Mouse (Mus musculus) retina, postnatal 7 days (tissue): ENCODE measurements around the gene Sun1.
A peak's percentile ranks its signal among the peaks of the same experiment; 100 is the strongest.

Experiments used
- DNase-seq: peaks from one replicate; pipeline ENCODE4 v3.0.0-alpha.2; 2012; ENCODE audit warnings: low read depth, low spot score

Sun1 gene

DNA sequence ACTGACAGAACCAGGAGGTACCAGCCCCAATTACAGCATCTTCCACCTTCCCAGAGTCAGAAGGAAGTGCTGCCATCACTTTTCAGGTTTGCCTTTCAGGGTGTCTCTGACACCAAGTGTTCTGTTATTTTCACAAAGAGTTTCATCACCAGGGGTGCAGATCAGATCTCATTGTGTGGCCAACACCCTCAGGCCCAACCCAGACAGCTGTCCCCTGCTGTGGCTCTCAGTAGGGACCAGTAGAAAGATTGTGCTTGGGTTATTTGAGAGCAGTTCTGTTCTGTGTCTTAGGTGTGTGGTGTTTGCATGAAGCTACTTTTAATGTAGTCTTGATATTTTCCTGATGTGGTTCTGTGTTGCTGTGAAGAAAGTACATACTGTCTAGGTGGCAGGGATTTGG is 7.7 kb downstream of the Sun1 start:
- DNase-seq, result no peak

- no peak for DNase-seq
Observed at GRCm38 (mm10) chr5:139208871-139209684, 8.6 kb downstream of the Sun1 start.

- no peak for DNase-seq
Observed at GRCm38 (mm10) chr5:139209685-139210026, 9.2 kb downstream of the Sun1 start.

DNA sequence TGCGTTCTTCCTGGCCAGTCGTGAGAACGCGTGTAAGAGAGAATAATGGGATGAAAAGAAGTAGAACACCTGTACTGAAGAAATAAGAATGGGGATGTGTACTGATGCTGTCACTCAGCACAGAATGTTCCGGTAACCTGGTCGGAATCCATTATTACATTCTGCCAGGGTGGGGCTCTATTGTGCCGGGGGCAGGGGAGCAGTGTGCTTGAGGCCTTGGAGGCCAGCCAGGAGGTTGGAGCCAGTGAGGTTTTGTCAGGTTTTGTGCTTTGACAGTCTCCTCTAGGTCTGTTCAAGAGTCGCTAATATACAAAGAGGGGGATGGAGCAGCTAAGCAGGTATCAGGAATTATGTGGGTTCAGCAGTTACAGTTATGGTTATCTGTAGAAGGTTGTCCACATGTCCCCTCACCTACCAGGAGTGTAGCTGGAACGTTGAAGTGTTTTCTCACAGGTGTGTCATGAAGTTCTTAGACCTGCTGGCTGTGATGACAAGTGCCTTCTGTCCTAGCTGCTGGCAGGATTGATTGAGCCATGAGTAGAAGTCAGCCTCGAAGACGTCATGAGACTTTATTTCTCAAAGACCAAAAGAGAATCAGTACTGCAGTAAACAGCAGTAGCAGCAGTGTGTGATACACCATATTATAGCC is 11.4 kb downstream of the Sun1 start:
- DNase-seq, result no peak

DNA sequence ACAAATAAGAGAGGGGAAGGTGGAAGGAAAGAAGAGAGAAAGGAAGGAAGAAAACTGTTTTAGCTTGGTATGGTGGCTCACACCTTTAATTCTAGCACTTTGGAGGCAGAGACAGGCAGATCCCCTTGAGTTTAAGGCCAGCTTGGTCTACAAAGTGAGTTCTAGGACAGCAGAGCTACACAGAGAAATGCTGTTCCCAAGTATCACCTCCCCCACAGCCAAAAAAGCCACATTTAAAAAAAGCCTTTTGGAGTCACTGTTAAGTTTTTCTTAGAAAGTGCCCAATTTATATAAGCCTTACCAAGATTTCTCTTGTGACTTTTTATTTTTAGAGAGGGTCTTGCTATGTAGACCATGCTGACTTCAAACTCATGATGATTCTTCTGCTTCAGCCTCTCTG is 13.9 kb downstream of the Sun1 start:
- DNase-seq, result no peak

- DNase-seq, result no peak
Observed at GRCm38 (mm10) chr5:139215184-139215583, 14.7 kb downstream of the Sun1 start.

DNA sequence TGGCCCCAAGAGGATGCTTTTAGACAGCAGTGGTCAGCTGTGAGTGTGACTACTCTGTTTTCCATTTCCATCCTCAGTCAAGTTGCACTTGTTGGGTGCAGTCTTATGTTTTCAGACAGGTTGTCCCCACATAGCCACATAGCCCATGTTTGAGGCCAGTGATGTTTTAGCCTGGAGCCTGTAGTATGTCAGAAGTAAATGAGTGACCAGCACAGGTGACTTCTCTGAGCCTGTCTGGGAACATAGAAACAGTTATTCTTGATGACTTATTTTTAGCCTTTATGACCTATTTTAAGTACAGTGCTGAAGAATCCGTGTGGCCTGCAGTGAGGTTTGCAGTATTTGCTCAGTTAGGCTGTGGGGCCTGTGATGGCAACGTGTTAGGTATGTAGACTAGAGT is 15.7 kb downstream of the Sun1 start:
- DNase-seq, result no peak

DNA sequence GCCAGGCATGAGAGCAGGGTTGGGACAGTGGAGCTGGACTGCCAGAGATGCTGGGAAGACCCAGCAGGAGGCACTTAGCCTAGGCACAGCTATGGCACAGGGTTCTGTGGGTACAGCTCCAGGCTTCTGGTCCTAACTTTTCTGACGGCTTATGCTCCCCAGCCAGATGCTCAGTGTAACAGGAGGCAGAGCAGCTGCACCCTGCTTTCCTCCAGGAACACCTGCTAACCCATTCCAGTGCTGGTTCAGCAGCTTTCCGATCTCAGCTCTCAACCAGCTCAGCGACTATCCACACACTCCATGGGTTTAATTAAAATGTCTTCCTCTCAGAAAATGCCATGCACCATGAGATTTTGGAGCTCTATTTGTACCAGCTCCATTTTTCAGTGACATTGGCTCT is 16.3 kb downstream of the Sun1 start:
- DNase-seq, result no peak

- DNase-seq, result no peak
Observed at GRCm38 (mm10) chr5:139220006-139220515, 19.6 kb downstream of the Sun1 start.

GRCm38 (mm10) chr5:139220610-139221009 is 20.2 kb downstream of the Sun1 start:
- DNase-seq, result no peak

DNA sequence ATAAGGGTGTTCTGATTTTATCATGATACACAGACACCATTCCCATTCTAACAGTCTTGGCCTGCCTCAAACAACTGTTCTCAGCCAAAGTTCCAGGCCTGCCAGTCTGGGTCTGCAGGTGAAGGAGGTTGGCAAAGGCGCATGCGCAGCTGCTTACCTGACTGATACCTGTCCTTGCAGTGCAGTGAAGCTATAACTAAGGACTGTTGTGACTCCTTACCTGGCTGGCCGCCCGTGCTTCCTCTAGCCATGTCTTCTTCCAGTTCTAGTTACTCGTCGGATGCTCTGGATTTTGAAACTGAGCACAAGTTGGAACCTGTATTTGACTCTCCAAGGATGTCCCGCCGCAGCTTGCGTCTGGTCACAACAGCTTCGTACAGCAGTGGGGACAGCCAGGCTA is 22.9 kb downstream of the Sun1 start:
- DNase-seq, result no peak

DNA sequence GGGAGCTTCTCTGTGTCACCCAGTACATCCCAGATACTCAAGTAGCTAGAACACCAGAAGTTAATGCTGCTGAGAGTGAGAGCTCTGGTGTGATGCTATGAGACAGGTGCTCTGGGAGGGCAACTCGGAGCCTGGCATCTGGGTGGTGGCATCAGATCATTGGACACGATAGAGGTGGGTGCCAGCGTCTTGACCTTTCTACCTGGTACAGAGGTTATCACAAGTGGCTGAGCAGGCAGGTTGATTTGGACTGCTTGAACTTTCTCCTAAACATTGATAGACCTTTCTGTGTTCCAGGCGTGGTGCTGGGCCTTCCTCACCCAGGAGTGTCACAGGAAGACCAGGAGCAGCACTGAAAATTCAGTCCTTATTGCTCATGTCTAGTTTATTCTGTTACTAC is 26.8 kb downstream of the Sun1 start:
- DNase-seq, result no peak

GRCm38 (mm10) chr5:139227645-139228044 is 27.2 kb downstream of the Sun1 start:
- DNase-seq, result no peak

- no peak for DNase-seq
Observed at GRCm38 (mm10) chr5:139228318-139228717, 27.9 kb downstream of the Sun1 start.

- DNase-seq, result no peak
Observed at GRCm38 (mm10) chr5:139229716-139230115, 29.3 kb downstream of the Sun1 start.

- DNase-seq, result no peak
Observed at GRCm38 (mm10) chr5:139232083-139232482, 31.6 kb downstream of the Sun1 start.

DNA sequence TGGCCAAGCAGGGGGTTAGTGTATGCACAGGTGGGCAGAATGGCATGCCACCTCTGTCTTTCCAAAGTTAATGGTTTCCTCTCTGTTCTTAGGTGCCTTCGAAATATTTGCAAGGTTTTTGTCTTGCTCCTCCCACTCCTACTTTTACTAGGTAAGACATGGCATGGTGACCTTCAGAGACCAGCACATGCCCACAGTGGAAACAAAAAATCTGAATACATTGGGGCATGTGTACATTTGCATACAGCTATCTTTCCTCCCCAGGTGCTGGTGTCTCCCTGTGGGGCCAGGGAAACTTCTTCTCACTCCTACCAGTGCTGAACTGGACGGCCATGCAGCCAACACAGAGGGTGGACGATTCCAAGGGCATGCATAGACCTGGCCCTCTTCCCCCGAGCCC is 34.0 kb downstream of the Sun1 start:
- DNase-seq, result no peak

DNA sequence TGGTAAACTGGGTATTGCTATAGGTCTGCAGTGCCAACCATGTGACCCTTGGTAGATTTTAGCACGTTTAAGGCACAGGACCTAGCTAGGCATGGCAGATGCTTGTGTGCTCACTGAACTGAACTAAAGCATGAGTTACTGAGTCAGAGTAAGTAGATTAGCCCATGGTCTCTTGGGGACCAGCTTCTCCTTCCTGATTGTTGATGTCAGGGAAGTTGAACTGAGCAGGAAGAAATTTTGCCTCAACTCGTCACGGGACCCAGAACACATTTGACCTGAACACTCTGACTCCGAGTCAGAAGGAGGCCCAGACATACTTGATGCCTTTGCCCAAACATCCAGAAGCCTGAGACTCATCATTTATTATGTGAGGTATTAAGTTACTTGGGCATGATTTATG is 37.0 kb downstream of the Sun1 start:
- DNase-seq, result no peak

DNA sequence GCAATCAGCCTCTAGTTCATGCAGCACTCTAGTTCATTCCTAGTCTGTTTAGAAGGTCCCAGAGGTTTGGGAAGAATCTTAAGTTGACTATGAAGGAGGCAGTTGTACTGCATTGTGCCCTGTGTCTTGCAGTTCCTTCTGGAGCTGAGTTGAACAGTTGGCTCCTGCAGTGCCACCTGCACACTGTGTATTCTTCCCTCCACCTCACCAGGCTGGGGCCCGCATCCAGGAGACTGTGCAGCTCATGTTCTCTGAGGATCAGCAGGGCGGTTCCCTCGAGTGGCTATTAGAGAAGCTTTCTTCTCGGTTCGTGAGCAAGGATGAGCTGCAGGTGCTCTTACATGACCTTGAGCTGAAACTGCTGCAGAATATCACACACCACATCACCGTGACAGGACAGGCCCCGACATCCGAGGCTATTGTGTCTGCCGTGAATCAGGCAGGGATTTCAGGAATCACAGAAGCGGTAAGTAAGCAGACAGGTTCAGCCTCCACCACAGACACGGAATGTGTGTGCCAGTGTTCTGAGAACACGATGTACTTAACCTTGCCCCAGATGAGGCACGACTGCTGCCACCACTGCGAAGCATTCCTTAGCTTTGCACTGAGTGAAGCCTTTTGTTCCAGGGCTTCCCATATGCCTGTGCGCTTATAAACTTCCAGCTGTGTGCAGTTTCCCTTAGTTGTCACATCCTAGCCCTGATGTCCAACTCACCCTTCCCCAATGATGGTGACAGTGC is 40.8 kb downstream of the Sun1 start:
- no peak for DNase-seq

DNA sequence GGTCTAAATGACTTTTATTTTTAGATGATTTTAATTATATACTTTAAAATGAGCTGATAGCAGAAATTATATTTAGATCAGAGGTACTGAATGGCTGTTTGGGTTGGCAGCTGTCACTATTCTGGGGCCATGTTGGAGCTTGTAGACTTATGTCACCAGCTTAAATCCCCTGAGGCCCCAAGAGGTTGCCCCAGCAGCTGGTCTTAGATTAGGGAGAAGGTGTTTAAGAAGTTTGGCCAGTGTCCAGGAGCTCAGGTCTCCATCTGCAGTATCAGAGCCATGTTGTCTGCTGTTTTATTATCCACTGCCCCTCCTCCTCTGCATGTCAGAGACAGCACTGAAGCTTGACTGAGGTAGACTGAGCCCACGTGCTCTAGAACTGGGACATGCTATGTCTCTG is 42.9 kb downstream of the Sun1 start:
- DNase-seq, result peak; percentile 84

GRCm38 (mm10) chr5:139247767-139248166 is 47.3 kb downstream of the Sun1 start:
- no peak for DNase-seq

GRCm38 (mm10) chr5:139248846-139249245 is 48.4 kb downstream of the Sun1 start:
- no peak for DNase-seq

DNA sequence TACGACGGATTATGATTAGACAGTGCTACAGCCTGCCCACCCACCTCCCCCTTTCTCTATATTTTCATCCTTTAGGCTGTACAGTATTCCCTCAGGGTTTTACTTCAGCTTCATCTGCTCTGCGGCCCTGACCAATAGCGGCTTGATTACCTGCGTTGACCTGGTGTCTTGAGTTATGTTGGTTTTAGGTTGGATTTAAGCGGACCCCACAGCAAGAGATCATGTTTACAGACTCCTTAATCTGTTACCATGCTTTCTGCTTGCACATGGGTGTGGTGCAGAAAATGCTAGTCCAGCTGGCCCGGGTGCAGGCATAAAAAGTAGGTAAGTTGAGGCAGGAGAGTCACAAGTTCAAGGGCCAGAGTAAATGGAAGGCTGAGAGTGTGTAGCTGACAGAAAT is 50.8 kb downstream of the Sun1 start:
- DNase-seq, result no peak
